Mouse (Mus musculus): ENCODE results near the gene Vipr2. TPM values are rescaled to one million over a fixed set of nuclear protein-coding genes. Genes with fewer than 3 reads are reported as not detected.

The Vipr2 gene
- polyA plus RNA-seq, 1 experiment, result not detected

DNA sequence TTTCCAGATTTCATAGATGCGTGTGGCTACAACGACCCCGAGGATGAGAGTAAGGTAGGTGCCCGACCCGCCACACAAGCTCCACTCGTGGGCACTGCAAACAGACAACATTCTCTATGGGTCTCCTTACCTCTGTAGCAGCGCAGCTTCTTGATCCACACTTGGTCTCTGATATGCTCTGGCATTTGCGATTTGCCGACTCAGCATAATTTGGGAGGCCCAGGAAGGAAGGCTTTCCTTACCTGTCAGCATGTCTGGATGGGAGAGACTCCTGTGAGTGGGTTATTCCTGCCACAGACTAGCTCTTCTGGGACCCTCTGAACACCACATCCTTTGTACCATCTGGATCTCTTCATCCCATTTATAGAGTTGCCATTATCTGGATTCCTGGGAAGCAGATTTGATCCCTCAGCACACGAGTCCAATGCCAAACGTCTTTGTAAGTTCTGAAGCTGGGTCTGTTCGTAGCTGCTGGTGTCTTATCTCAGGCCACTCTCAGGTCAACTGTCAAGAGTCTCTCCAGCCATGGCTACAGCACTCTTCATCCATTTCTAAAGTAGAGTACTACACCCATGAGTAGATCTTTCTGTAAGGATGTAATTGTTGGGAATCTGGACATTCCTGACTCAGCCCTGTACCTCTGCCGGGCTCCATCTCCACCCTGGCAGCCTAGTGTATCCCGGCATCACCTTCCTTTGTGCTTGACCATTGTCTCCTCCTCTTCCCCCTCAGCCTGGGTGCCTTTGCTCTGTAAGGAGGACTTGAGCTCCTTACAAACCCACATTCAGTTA lies 17.4 kb downstream of the Vipr2 start:
- Histone ChIP-seq H3K4me1 (ENCODE audit: control insufficient read depth, insufficient read depth, low read length) (peaks cover 6% of the 10 kb centered on the region), H3K27ac (ENCODE audit: insufficient read depth, low read depth, low read length) (no peak overlapping the region), H3K4me3 (ENCODE audit: insufficient read depth, low read length) (no peak overlapping the region)
- TF ChIP-seq CTCF (IDR thresholded peaks at IDR 0.05; ENCODE audit: low read depth, low read length) (no peak), POLR2A (IDR thresholded peaks at IDR 0.05; ENCODE audit: borderline replicate concordance, low read depth, low read length) (no peak)

DNA sequence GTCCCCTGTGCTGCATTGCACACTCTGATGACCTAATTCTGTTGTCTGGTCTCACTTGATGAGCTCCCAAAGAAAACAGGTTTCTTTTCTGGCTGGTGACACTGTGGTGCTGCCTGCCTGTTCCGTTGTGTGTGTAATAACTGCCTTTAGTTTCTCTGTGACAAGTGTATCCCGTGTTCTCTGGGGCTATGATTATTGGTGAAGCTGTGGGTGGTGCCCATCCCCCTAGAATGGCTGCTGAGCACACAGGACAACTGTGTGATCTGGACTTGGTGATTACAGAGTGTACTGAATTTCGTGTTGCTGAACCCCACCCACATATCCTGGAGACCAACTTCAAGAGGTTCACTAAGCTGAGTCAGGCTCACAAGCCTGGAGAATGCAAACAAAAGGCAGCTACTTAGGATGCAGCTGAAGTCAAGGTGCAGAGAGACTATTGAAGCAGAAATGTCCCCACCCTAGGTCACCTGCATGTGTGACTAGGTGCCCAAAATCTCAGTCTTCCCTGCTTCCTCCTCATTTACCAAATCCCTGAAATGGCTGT lies 18.9 kb downstream of the Vipr2 start:
- H3K4me3 ChIP-seq (ENCODE audit: insufficient read depth, low read length), result no peak overlapping the region

DNA sequence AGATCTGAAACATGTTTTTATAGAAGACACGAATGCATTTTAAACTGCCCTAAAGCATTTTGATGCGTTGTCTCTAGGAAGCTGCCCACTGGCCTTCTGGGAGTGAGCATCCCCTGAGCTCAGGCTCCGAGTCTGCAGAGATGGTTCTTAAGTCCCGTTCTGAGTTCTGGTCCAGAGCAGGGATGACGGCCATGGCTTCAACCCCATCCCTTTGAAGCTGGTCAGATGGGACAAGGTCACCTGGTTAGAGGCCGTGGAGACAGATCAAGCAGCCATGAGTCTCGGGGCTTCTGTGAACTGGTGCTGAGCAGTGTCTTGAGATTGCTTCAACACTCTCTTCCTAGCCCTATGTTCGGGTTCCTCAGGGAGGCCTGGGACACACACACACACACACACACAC lies 19.6 kb downstream of the Vipr2 start:
- TF ChIP-seq CTCF (IDR thresholded peaks at IDR 0.05; ENCODE audit: low read depth, low read length) (no peak), POLR2A (IDR thresholded peaks at IDR 0.05; ENCODE audit: borderline replicate concordance, low read depth, low read length) (no peak)
- Histone ChIP-seq H3K4me3 (ENCODE audit: insufficient read depth, low read length) (no peak overlapping the region), H3K4me1 (ENCODE audit: control insufficient read depth, insufficient read depth, low read length) (no peaks in the 10 kb centered on the region; the same call in 1 of the 2 replicates)

More for the DNA sequence above, 18.9 kb downstream of the Vipr2 start:
- Histone ChIP-seq H3K4me1 (ENCODE audit: control insufficient read depth, insufficient read depth, low read length) (no peaks in the 10 kb centered on the region; the same call in 1 of the 2 replicates), H3K27ac (ENCODE audit: insufficient read depth, low read depth, low read length) (no peak overlapping the region)
- no peak for TF ChIP-seq POLR2A (IDR thresholded peaks at IDR 0.05; ENCODE audit: borderline replicate concordance, low read depth, low read length)
- TF ChIP-seq CTCF (IDR thresholded peaks at IDR 0.05; ENCODE audit: low read depth, low read length), result no peak

DNA sequence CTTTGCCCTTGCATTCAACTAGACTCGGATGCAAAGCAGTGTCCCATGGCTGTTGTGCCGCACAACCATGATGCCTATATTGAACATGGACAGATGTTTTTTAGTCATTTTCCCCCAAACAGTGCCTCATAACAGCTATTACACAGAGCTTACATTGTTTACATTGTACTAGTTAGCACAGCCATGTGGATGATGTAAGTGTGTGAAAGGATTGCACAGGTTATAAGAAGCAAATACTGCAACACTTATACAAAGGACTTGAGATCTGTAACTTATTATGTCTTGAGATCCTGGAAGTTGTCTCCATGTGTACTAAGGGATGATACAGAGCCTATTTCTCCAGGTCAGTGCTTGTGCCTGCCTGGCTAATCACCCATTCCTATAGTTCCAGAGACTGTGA lies 24.4 kb downstream of the Vipr2 start:
- TF ChIP-seq POLR2A (IDR thresholded peaks at IDR 0.05; ENCODE audit: borderline replicate concordance, low read depth, low read length) (no peak), CTCF (IDR thresholded peaks at IDR 0.05; ENCODE audit: low read depth, low read length) (no peak)
- Histone ChIP-seq H3K27ac (ENCODE audit: insufficient read depth, low read depth, low read length) (no peak overlapping the region), H3K4me1 (ENCODE audit: control insufficient read depth, insufficient read depth, low read length) (no peaks in the 10 kb centered on the region), H3K4me3 (ENCODE audit: insufficient read depth, low read length) (no peak overlapping the region)

More for the DNA sequence above, 19.6 kb downstream of the Vipr2 start:
- no peak overlapping the region for H3K27ac ChIP-seq (ENCODE audit: insufficient read depth, low read depth, low read length)

DNA sequence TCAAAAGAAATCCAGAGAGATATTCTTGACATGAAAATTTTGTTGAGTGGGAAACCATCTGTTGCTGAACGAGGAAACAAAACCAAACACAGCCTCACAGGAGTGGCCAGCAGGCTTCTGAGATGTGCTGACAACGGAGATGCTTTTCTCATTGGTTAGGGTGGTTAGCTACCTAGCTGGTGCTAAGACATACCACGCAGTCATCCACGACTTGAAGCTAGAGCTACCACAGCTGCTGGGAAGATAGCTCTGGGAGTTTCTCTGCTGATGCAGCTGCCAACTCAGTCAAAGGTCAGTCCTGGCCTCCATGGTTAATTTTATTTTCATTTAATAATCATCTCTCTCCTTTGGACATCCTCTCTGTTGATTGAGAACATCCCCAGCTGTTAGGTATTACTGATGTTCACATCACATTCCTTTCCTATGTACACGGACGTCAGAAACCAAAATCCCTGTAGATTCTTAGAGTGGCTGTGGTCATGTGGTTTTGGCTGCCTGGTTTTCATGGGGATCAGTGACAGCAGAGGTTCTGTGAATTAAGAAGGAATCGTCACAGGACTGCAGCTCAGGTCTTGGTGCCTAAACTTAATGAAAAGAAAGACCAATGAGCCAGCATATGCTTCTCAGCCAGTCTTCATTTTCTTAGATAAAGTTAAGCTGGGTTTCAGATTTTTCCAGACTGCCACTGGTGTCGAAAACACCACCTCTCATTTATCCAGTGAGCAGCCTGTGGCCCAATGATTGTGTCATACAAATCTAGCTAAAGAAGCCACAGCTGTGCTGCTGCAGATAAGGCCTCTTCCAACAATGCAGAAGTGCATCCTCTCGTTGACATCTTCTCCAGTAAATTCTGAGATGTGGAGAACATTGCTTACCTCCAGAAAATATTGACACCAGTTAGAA lies 32.2 kb downstream of the Vipr2 start:
- Histone ChIP-seq H3K27ac (ENCODE audit: insufficient read depth, low read depth, low read length) (no peak overlapping the region), H3K4me3 (ENCODE audit: insufficient read depth, low read length) (no peak overlapping the region), H3K4me1 (ENCODE audit: control insufficient read depth, insufficient read depth, low read length) (no peaks in the 10 kb centered on the region)
- TF ChIP-seq POLR2A (IDR thresholded peaks at IDR 0.05; ENCODE audit: borderline replicate concordance, low read depth, low read length) (no peak), CTCF (IDR thresholded peaks at IDR 0.05; ENCODE audit: low read depth, low read length) (no peak)

DNA sequence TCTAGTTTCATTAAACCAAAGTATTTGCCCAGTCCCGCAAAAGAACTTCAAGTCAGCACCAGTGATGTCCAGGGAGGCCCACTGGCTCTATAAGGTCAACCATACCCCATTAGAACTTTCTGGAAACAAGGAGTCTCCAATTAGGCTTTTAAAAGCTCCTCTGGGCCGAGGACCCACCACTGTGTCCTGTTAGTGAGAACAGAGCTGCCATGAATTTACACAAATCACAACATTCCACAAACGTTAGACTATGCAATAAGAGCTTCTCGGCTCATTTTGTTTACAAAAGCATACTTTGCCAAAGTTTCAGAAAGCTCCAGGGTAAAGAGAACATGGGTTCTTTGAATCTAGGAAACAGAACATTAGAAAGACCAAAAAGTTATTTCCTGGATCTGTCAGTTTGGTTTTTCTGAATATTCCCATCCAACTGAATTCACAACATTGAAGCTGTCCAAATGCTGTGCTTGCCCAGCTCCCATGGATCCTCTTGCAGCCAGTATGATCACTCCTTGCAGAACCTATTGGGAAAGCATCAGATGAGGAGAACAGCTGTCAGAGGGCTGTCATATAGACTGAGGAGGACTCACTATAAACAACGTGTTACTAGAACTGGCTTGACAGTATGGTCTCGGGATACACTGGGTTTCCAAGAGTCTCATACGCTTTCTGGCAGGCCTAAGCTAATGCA lies 33.6 kb downstream of the Vipr2 start:
- Histone ChIP-seq H3K27ac (ENCODE audit: insufficient read depth, low read depth, low read length) (no peak overlapping the region), H3K4me1 (ENCODE audit: control insufficient read depth, insufficient read depth, low read length) (no peaks in the 10 kb centered on the region), H3K4me3 (ENCODE audit: insufficient read depth, low read length) (no peak overlapping the region)
- TF ChIP-seq CTCF (IDR thresholded peaks at IDR 0.05; ENCODE audit: low read depth, low read length) (no peak), POLR2A (IDR thresholded peaks at IDR 0.05; ENCODE audit: borderline replicate concordance, low read depth, low read length) (no peak)

DNA sequence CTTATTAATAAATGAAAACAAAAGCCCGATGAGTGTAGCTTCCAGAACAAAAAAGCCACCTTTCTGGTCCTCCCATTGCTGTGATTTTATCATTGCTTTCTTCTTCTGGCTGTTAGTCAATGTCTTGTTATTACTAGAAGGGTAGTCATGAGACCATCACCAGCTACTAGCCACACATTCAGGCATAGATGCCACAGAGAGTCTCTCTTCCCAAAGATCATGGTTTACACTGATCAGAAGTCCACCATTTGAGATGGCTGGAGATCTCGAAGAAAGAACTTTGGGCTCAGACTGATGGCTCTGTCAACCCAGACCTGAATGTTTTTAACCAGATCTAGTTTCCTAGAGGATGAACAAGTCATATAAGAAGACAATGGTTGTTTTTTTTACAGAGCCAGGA lies 38.3 kb downstream of the Vipr2 start:
- Histone ChIP-seq H3K4me3 (ENCODE audit: insufficient read depth, low read length) (no peak overlapping the region), H3K4me1 (ENCODE audit: control insufficient read depth, insufficient read depth, low read length) (no peaks in the 10 kb centered on the region), H3K27ac (ENCODE audit: insufficient read depth, low read depth, low read length) (no peak overlapping the region)
- TF ChIP-seq CTCF (IDR thresholded peaks at IDR 0.05; ENCODE audit: low read depth, low read length), result no peak
- TF ChIP-seq POLR2A (IDR thresholded peaks at IDR 0.05; ENCODE audit: borderline replicate concordance, low read depth, low read length), result no peak

DNA sequence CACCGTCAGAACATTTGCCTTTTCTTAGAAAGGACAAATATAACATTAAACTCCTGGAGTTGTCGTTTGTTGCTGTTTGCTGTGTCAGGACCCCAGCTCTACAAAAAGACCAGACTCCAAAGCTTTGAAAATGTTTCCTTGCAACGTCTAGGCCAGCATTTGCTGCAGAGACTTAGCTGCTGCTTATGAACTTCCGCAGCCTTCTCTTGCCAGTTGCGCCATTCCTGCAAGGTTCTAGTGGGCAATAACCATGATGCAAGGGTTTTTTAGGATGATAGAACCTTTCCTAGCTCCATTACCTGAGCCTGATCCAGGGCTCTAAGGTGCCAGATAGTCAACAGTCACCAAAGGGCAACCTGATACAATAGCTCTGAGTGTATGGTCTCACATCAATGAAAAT lies 38.9 kb downstream of the Vipr2 start:
- Histone ChIP-seq H3K4me1 (ENCODE audit: control insufficient read depth, insufficient read depth, low read length) (no peaks in the 10 kb centered on the region), H3K4me3 (ENCODE audit: insufficient read depth, low read length) (no peak overlapping the region), H3K27ac (ENCODE audit: insufficient read depth, low read depth, low read length) (no peak overlapping the region)
- TF ChIP-seq CTCF (IDR thresholded peaks at IDR 0.05; ENCODE audit: low read depth, low read length), result no peak
- no peak for TF ChIP-seq POLR2A (IDR thresholded peaks at IDR 0.05; ENCODE audit: borderline replicate concordance, low read depth, low read length)

DNA sequence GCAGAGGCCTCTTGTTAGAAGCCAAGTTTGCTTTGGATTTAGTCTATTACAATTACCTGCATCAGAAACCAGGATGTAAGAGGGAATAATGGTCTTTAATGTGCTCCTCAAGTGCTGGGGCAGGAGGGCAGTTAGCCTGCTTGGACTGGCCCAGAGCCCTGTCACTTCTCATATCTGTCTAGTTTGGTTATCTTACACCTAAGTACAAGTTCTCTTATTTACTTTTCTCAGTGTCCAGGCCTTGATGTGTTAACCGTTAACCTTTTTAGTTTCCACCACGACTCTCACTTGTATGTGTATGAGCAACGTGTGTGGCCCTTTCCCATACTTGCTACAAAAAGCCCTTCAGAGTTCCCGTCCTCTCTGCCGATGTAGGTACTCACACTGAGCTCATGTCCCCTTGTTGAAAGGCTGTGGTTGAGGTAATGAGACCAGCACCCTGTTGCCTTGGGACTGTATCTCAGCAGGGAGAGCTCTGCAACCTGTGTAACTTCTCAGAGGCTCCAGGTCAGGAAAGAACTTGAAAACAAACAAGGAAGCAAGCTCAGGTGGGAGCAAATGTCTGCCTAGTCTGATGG lies 39.9 kb downstream of the Vipr2 start:
- TF ChIP-seq POLR2A (IDR thresholded peaks at IDR 0.05; ENCODE audit: borderline replicate concordance, low read depth, low read length), result no peak
- TF ChIP-seq CTCF (IDR thresholded peaks at IDR 0.05; ENCODE audit: low read depth, low read length), result no peak
- Histone ChIP-seq H3K4me3 (ENCODE audit: insufficient read depth, low read length) (no peak overlapping the region), H3K27ac (ENCODE audit: insufficient read depth, low read depth, low read length) (no peak overlapping the region), H3K4me1 (ENCODE audit: control insufficient read depth, insufficient read depth, low read length) (no peaks in the 10 kb centered on the region)
